Mouse (Mus musculus) layer of hippocampus, adult 11-12 months (tissue): ENCODE data around the gene Clps.
A peak's percentile ranks its signal among the peaks of the same experiment; 100 is the strongest.
"Not testable (repeated sequence)": the region's sequence is repeated elsewhere in the genome, so short reads cannot be mapped to it uniquely, and the experiment has no call there.

Source experiments
- DNase-seq: peaks from one replicate; pipeline ENCODE4 v3.0.0; 2022; ENCODE audit warnings: low spot score

Clps gene

DNA sequence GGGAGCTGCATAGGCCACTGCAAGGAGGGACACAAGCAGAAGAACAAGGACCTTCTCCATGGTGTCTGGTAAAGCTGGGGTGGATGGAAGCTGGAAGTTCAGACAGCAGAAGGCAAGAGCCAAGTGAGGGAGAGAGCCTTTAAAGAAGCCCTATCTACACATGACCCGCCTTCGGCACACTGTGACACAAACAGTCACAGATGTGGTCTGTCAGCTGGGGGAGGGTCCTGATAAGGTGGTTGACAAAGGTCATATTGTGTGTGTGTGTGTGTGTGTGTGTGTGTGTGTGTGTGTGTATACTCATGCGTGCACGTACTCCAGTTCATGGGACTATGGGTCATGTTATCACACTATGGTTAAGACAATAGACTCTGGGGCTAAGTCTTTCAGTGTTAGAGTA is at the start of gene Clps:
Clps (minus strand) TSS at position 169 of the 400 bp plus-strand sequence.
- no peak for DNase-seq

GRCm38 (mm10) chr17:28609543-28609942 is 49.0 kb upstream of the Clps start:
- no peak for DNase-seq

DNA sequence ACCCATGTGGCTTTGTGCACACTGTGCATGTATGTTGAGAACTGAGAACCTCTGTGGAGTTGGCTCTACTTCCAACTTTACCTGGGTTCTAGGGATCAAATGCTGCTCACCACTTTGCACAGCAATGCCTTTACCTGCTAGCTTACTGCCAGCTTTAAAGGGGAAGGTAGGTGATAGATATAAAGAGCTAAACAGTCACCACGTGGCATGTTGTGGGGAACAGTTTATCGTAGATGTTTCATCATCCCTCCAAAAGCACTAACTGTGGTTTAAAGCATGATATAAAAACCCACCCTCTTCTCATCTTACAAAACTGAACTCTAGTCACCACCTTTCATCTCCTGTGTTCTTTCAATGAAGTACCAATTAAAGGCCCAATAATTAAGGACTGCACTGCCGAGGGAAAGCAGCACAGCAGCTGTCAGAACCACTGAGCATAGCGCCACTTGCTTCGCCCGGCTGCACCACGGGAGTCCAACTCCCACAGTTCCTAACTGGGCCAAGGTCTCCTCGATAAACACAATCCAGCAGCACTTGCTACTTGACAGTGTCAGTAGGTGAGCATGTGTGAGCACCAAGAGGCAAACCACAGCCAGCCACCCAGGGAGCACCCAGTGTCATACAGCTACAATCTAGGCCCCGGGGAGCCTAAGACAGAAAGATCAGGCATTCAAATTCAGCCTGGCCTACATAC is 41.1 kb upstream of the Clps start:
- DNase-seq, result no peak

GRCm38 (mm10) chr17:28600780-28601179 is 40.2 kb upstream of the Clps start:
- DNase-seq, result no peak

- DNase-seq, result no peak
Measured at GRCm38 (mm10) chr17:28593965-28594364, 33.4 kb upstream of the Clps start.

GRCm38 (mm10) chr17:28592998-28593397 is 32.4 kb upstream of the Clps start:
- DNase-seq, result peak; percentile 74

DNA sequence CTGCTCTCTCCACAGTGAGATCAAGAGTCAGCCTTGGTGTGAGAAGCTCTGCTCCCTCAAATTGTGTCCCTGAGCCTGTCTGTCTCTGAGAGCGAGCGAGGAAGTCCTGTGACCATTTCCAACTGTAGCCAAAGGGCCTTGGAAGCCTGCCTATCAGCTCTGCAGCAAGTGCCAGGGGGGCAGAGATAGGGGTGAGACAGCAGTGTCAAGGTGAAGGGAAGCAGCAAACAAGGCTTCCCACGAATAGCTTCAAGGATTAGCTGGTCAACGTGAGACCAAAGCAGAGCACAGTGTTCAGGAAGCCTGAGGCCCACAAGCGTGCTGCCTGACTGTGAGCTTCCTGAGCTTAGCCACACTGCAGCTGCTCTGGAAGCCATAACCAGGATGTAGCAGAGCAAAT is 30.9 kb upstream of the Clps start:
- no peak for DNase-seq

DNA sequence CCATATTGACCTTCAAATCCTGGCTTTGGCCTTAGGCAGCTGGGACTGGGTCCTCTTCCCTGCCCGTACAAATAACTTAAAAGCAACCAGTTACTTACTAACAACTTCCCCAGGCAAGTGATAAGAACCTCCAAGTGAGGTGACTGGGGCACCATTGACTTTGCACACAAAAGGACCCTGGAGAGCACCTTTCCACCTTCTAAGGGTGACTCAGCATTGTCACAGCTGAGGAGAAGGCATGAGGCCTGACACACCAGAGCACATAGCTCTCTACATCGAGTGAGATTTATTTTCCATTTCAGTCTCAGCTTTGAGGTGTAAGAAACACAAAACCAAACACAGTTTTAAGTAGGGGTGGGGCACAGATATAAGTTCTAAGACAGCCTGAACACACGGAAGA is 30.0 kb upstream of the Clps start:
- no peak for DNase-seq

- no peak for DNase-seq
Measured at GRCm38 (mm10) chr17:28588591-28588990, 28.0 kb upstream of the Clps start.

GRCm38 (mm10) chr17:28586509-28586908 is 25.9 kb upstream of the Clps start:
- no peak for DNase-seq

GRCm38 (mm10) chr17:28581056-28581455 is 20.5 kb upstream of the Clps start:
- no peak for DNase-seq

GRCm38 (mm10) chr17:28580396-28580795 is 19.8 kb upstream of the Clps start:
- DNase-seq, result no peak

DNA sequence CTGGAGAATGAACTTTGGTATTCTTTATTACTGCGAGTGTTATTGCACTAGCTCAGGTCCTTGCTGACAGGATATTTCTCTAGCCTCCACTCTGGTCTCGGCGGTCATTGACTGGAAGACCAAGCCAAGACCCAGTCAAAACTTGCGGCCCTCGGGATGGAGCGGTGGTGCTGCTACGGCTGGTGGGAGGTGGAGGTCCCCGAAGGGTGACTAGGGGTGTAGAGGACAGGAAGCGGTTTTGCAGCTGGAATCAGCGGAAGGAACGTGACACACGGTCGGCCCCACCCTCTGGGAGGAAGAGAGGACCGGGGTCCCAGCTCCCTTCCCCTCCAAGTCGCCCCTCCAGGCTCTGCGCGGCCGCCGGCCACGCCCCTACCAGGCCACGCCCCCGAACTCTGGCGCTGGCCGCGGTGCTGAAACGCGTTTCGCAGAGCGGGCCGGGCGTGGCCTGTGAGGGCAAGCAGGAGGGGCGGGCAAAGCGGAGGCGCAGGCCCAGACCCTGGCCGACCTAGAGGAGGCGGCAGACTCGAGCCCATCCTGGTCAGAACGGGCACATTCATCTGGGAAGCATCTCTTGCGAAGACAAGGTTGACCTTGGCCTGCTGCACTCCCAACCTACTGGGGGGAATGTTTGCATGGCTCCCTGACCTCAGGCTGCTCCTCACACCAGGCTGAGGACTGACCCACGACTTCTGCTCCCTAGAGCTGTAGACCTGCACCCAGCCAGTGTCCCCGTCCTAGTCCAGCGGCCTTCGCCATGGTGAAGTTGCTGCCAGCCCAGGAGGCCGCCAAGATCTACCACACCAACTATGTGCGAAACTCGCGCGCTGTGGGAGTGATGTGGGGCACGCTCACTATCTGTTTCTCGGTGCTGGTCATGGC is 14.9 kb upstream of the Clps start, which contains the start of gene Lhfpl5:
Lhfpl5 (plus strand) TSS at position 398 of the 882 bp plus-strand sequence.
- DNase-seq, result no peak

- no peak for DNase-seq
Measured at GRCm38 (mm10) chr17:28572941-28573340, 12.4 kb upstream of the Clps start.

DNA sequence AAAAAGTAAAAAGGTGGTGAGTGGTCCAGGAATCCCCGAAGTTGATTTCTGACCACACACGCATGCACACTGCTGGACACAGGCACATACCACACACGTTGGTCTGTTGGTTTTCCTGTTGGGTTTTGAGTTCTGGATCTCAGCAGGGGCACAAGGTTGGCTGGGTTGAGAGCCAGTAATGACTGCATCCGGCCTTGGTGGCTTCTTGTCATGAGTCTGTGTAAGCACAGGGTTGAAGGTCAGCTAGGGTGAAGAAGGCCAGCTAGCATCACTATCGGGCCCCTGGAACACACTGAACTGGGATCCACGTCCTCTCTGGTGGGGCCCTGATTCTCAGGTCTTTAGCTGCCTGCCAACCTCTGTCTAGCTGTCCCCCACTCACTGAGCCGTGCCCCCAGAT is 12.0 kb upstream of the Clps start:
- DNase-seq, result no peak

GRCm38 (mm10) chr17:28571868-28572267 is 11.3 kb upstream of the Clps start:
- DNase-seq, result no peak

DNA sequence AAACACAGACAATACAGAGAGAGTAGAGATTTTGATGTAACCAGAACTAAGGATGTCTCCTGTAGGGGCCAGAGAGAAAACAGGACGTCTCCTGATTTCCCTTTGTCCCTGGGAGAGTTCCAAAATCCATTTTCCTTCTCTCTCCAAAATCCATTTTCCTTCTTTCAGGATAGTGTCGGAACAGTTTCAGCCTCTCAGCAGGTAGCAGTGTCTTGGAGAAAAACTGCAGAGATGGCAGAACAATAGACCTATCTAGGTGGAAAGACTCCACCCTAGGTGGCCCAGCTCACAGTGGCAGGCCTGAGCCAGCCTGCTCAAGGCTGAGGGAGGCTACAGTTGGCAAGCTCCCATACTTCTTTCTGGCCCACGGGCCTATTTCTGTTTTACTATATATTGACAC is 7.0 kb upstream of the Clps start:
- no peak for DNase-seq

- DNase-seq, result no peak
Measured at GRCm38 (mm10) chr17:28565181-28565580, 4.6 kb upstream of the Clps start.

GRCm38 (mm10) chr17:28561613-28562012 is 1.0 kb upstream of the Clps start:
- DNase-seq, result no peak

GRCm38 (mm10) chr17:28557772-28558171 is 2.8 kb downstream of the Clps start:
- no peak for DNase-seq

DNA sequence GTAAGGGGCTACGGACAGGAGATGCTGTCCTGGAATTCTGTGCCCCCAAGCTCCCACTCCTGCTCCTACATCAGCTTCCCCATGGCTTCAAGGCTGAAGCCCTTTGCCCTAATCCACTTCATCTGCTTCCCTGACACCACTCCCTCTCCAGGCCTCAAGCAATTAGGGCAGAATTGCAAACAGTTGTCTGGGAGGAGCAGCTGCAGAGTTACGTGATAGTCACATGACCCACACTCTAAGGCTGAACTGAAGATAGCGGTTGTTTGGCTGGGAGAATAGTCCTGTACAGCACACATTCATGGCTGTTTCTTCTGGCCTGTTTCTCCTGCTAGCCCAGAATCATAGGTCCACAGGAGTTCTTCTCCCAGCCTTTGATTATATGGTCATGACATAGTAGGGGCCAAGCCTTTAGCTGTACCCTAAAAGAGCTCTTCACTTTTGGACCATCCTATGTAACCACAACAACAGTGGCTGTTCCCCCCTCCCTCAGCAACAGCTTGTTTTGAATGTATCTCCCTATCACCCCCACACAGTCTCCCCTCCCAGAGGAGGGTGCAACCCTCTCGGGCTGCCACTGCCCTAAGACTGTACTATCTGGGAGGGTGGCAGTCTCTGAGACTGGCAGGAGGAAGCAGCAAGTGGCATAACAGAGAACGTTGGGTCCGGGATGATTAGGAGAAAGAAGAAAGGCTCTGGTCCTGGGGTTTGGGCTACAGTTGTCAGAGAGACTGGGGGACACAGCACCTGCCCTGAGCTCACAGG is 3.8 kb downstream of the Clps start:
- DNase-seq, result no peak

DNA sequence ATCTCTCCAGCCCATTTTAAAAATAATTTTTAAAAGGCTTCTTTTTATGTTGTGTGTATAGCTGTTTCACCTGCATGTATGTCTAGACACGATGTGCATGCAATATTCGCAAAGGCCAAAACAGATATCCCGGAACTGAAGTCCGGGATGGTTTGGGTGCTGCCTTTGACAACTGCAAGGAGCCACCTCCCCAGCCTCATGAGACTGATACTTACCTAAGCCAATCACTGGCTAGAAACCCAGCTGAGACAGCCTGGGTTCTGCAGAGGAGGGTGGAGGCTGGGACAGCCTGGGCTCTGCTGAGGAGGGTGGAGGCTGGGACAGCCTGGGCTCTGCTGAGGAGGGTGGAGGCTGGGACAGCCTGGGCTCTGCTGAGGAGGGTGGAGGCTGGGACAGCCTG is 6.5 kb downstream of the Clps start:
- not testable (repeated sequence) for DNase-seq
